Mouse (Mus musculus): ENCODE results near the gene Gm42906.

Gene Gm42906

DNA sequence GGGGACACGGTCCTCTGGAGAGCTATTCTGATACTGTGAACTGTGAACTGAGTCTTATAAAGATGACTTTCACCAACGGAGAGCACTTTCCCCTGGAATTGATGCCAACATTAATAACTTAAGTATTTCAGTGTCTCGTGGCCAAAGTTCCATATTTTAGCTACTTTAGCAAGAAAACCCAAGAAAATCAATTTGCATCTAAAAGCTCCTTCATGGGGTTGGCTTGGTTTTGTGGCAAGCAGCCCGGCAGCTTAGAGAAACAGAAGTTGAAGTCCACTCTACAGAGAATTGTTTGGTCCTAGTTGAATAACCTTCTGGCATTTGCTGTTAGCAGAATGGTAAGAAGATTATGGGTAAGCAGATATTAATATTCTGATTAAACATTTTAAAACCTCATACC, 196.6 kb downstream of the Gm42906 start:
- no peak for DNase-seq

DNA sequence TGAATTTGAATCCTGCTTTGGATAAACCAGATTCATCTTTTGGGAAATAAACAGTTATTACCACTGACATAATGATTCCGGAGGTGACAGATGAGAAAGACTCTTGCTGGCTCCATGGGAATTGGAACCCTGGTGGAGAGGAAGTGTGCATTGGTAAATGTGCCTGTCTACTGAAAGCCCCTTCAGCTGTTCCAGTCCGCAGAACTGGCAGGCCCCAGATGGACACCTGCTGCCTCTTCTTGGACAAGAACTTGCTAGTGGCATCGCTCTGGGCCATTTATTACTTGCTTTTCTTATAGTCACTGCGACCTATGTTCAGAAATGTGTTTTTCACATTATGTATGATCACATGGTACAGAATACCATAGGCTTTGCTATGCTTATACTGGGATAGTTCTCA, 197.5 kb downstream of the Gm42906 start:
- DNase-seq, result no peak

DNA sequence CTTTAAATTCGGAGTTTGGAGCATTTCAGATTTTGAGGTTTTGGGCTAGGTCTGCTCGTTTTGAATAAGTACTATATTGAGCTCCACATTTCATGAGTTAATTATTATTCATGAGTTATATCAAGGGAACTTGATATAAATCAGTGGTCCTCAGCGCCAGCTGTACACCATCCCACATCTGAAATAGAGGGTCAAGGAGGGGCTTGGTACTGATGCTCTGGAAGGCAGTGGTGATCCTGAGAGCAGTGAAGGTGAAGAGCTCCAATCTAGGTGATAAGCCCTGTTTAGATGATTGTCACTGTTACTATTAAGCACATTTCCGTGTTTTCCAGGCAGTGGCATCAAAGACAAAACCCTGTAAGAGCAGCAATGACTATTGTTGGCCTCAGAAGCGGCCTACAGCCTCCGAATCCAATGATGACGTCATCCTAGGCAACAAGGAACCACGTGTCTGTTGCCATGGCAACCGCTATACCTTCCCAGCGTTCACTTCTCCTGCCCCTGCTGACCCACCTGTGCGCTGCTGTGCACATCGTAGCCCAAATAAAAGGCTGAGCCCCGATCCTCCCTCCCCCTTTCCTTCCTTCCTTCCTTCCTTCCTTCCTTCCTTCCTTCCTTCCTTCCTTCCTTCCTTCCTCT, 199.5 kb downstream of the Gm42906 start:
- DNase-seq, result no peak

DNA sequence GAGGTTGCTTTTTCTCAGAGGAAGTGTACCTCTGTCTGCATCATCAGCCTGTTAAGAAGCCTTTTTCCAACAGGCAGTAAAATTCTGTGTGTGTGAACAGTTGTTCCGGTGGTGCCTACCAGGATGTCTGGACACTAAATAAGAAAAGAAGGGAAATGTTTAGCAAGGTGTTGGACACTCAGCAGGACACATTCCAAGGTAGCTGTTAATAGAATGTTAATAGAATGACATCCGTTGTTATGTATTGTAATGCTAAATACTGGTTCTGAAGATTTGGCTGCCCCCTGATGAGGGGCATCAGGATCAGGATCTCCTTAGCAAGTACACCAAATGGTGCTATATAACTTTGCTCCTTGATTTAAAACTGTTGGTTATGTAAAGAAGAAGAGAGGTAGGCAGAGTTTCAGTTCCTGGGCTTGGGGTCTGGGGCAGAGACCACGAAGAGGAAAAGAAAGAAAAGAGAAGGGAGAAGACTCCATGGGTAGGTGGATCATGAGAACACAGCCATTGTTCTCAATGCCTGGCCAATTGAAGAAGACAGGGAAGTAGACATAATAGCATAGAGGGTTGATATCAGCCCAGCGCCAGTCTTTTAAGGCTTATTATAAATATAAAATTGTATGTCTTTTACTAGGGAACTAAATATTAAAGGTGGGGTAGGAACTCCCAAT, 204.1 kb downstream of the Gm42906 start:
- no peak for DNase-seq

DNA sequence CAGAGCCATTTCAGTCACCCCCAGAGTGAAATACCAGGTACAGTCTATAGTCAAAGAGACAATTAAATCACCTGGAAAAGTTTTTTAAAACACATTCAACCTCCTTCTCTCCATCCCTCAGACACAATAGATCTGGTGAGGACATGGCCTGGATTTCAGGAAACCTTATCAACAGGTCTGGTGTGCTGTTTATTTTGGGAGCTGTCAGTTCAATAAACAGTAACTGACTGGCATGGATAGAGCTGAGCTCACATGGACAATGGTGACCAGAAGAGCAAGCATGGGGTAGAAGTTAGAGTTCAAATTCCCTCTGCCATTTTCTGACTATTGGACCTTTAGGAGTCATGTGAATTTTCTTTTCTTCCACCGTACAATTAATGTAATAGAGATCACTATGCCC, 205.2 kb downstream of the Gm42906 start:
- DNase-seq, result no peak

DNA sequence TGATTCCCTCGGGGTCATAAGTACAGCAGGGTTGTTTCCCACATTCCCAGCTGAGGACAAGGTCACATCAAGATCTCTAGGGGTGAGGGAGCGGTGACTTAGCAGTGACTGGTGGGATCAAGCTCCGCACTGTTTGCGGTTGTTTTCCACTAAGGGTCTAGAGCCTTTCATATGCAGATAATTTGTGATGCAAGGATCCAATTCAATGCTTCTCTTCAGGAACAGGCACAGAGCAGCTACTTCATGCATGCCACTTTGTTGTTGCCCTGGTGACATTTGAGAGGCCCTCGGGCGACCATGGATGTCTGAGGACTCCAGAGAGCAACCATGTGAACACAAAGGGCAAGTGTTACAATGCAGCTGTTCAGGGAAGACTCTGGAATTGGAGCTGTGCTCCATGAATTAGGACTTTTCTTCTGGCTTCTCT, 209.3 kb downstream of the Gm42906 start:
- no peak for DNase-seq

DNA sequence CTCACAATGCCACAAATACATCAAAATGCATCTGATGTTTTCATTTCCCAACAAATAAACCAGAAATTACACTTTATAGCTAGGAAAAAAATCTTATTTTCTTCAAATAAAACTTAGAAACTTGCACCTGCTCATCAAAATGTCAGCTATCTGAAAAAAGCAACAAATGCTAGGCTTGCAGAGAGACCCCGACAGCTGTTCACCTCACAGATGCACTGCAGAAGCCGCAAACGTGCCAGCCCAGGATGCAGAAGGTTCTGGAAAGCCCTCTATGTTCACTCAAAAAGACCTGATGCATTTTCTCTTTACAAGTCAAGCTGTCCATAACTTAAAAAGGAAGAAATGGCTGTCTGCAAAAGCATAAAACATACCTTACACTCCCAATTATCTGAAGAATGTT, 214.9 kb downstream of the Gm42906 start:
- DNase-seq, result no peak

DNA sequence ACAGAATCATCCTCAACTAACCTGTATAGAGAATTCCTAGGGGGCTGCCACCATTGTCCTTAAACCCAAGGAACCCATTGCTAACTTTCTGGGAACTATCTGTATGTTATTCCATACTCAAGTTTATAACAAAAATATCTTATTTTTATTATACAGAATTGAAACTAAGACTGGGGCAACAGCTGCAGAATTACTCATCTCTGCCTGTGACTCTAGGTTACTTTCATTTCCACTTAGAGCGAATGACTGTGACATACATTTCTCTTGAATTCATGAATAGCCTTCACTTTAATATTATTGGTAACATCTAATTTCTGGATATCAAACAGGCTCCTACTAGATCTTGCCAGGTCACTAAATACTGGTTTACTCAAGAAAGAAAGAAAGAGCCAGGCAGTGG, 217.1 kb downstream of the Gm42906 start:
- DNase-seq, result no peak

DNA sequence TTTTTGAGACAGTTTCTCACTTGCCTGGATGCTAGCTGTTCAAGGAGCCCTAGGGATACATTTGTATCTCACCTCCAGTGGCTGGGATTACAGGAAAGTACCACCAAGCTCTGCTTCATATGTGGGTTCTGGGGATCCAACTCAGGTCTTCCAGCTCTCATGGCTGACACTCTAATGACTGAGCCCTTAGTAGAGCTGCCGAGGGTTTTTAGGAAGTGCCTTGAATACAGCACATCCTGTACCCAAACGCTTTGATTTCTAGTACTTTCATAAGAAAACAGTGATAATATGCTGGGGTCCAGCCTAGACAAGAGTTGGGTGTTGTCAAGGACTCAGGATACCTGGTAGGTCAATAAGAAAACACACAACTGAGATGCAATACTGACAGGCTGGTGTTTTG, 217.9 kb downstream of the Gm42906 start:
- no peak for DNase-seq

DNA sequence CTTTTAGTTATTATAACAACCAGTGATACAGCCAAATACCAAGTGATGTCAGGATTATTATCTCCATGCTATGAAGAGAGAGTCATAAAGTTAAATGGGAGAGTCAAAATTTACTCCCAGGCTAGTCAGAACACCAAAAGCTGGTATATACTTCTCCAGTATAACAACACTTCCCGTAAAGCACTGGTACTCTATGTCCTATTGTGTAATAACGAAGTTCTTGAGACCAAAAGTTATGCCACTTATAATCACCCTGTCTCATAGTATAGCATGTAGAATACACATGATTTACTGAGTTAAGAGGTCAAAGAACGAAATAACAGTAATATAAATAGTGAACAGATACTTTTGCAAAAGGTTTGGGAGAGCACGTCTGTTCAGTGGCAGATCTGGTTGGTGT, 222.9 kb downstream of the Gm42906 start:
- no peak for DNase-seq

DNA sequence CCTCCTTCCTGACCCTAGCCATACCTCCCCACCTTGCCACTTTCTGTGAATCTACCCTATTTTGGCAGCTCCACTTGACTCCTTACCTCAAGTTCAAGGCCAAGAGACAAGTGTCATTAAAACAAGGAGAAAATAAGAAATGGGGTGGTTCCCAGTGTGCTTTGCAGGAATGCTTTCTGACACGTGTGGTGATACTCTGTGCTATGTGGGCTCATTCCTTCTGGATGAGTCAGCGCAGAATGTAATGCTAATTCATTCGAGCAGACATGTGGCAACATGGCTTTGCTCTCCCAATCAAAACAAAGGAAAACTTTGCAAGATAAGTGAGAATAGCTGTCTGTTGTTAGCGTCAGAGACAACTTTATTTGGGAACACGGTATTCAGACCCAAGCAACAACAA, 225.0 kb downstream of the Gm42906 start:
- DNase-seq, result no peak

DNA sequence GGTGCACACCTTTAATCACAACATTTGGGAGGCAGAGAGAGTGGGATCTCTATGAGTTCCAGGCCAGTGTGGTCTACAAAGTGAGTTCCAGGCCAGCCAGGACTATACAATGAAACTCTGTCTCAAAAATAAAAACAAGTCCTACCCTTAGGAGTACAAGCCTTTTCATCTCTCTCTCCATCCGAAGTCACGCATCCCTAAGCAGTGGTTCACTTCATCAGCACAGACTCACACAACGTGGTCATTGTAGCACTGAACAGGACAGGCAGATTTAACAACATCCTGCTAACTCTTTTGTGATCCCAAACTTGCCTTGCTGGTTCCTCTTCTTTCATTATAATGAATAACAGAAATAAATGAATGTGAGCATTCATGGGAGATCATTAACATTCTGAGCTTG, 226.7 kb downstream of the Gm42906 start:
- no peak for DNase-seq

DNA sequence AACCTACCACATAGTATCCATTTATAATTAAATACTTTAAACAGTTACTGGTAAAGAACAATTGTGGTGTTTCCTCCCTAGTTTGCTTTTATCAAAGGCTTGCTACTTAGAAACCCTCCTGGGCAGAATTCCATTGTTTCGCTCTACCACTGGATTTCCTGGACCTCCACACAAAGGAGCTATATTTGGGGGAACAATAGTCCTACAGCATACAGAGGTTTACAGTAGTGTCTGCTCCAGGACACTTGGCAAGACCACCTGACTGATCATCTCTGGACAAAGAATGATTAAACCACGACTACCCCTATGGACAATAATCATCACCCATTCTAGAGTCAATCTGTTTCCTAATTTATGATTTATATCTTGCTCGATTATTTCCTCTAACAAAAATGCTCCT, 228.7 kb downstream of the Gm42906 start:
- DNase-seq, result no peak

DNA sequence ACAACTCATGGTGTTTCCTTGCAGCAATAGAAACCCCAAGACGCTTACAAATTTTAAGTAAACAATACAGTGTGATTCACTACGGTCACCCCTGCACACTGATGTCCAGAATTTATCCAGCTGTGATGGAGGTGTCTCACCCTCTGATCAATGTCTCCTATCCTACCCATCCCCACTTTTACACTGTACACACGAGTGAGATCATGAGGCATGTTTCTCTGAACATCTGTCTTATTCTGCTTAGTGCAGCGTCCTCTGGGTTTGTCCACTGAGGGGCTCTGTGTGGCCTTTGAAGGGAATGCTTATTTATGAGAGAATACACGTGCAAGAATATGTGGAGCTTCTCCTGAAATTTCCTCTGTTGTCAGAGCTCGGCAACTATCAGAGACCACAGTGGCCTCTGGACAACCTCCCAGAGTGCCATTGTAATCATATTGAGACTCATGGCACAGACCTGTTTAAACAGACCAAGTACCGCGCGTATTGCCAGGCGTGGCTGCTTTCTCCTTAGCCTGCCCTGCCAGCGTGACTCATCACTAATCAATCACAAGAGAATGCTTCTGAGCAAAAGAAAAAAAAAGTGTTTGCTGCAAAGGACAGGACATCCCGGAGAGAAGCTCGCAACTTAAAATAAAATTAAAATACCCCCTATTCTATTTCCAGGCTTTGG, 231.2 kb downstream of the Gm42906 start:
- DNase-seq, result no peak

DNA sequence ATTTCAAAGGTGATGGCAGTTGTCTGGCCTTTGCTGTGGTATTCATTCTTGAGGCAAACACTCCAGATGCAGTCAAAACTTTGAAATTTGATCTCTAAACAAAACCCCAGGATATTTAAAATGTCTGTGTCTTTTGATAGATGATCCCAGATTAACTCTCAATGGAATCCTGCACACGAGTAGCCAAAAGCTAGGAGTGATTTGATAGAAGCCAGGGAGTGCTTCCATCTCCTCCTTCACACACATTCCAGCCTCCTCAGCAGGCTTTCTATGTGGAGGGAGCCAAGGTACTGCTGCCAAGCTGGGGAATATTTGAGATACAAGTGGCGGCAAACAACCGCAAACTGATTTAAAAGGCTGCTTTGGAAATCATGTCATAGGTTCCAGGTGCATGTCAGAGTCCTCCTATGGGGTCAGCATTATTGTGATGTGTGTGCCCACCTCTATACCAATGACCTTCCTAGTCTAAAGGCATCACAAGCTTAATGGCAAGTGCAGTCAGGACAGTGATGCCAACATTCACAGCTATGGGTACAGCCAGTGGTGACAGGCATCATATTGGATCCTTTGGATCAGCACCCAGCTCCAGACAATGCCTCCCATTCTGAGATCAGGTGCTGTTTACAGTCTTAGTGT, 234.0 kb downstream of the Gm42906 start:
- no peak for DNase-seq

DNA sequence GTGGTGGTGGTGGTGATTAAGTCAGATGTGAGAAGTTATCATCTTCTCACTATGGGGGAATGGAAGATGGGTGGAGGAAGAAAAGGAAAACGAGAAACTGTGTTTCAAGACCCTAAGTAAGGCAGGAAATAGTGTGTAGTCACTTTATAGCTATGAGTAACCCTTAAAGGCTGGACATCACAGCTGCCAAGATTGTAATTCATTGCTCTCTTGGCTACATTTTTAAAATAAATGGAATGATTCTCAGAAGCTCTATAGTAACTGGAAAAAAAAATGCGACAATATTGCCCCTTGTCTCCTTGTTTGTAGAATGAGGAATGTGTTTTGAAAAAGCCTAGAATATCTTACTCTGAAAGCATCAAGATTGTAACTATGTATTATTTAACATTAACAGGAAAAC, 235.7 kb downstream of the Gm42906 start:
- DNase-seq, result no peak

DNA sequence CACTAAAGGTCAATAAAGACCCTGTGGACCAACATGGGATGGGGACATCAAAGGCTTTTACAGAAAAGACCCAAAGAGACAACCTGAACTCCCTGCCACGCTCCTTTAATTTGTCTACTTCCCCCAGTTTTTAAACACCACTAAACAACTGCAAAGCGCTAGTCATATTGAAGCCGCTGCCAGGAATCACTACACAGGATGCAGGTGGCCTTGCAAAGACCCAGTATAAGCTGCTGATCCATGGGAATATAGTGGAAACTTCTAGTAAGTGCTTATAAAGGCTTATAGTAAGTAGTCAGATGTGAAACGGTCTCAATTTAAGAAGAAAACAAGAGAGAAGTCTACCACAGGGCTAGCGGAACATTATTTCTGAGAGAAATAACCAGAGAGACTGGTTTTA, 237.2 kb downstream of the Gm42906 start:
- DNase-seq, result no peak

DNA sequence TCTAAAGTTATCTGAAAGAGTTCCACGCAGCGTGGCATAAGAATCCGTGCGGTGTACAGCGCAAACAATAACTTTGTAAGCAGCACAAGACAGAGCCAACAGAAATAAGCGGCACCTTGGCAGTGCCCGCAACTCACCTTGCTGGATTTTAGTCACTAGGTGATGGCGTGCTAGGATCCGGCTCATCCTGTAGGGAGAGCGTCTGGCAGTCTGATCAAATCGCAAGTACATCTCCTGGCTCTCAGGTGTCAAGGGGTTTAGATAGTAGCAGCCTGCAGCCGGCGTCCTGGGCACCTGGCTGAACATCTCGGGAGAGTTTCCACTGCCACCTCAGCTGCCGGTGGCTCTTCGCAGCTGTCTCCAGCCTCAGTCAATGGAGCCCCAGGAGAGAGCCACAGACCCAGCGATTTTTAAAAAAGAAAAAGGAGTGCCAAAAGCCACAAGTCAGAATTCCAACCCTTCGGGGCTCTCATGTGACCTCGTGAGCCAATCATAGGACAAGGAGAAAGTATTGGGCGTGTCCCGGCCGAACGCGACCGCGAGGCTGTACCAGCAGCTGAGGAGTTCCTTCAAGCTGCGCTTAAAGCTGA, 238.1 kb downstream of the Gm42906 start:
- peak; percentile 74 for DNase-seq

DNA sequence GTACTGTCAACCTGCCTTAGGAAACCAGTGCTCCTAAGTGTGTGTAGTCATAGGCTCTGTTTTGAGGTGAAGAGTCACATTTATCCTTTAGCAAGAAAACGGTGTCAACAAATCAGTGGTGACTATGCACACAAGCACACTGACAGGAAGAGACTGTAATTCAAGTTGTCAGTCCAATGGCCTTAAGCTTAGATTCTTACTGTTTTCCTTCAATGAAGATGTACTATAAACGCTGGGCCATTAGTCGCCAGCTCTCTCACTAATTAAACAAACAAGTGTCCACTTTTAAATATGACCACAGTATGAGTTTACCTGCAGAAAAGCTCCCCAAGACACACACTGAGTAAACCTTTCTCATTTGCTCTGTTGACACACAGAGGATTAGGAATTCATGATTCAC, 238.6 kb downstream of the Gm42906 start:
- no peak for DNase-seq

DNA sequence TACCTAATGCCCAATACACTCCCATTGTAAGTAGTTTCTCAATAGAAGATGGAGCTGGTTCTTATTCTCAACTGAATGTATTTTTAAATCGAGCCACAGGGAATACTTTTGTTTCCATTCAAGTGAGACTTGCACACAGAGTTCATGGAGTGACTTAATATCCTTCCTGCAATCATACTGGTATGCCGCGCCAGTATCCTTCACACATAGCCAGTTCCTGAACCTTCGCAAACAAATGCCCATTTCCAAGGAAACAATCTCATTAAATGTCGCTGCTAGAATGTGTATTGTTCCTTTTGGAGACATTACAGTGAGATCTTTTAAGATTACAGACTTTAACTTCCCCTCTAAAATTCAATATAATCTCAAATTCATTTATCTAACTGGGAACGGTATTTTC, 239.3 kb downstream of the Gm42906 start:
- DNase-seq, result no peak

DNA sequence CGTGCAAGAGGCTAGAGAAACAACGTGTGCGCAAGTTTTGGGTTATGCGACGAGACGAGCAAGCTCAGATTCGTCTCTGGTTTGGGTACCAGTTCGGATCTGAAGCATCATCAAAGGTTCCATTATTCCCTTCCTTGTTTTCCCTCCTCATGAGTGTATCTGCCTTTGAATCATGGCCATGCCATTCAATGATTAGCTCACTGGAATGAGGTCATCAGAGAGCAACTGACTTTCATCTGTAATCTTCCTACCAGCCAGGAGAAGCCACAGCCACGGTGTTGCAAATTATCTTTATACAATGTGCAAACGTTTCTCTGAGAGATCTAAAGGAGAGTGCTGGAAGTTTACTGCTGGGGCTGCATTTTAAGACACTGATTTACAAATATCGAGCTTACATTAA, 240.6 kb downstream of the Gm42906 start:
- DNase-seq, result no peak

DNA sequence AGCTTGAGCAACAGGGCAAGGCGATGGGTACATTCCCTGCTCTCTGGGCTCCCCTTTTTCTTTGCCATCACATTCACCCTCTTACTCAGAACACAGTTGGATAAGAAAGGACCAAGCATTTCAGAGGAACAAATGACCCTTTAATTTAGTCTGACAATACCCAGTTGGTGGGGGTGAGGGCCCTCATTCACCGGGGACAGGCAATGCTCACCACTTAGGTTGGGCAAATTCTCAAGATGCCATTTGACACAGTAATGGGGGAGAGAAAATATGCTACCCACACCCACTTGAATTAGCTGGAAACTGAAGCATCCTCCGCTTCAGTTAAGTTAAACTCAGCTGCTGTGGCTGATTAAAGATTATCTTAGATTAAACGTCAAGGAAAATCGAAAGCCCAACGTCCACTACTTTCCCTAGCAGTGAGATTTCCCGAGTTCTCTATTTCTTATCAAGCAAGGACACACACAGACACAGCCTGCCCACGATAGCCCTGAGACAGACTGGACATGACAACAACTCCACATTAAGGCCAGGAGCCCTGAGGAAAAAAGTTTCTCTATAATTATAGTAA, 242.6 kb downstream of the Gm42906 start:
- no peak for DNase-seq

DNA sequence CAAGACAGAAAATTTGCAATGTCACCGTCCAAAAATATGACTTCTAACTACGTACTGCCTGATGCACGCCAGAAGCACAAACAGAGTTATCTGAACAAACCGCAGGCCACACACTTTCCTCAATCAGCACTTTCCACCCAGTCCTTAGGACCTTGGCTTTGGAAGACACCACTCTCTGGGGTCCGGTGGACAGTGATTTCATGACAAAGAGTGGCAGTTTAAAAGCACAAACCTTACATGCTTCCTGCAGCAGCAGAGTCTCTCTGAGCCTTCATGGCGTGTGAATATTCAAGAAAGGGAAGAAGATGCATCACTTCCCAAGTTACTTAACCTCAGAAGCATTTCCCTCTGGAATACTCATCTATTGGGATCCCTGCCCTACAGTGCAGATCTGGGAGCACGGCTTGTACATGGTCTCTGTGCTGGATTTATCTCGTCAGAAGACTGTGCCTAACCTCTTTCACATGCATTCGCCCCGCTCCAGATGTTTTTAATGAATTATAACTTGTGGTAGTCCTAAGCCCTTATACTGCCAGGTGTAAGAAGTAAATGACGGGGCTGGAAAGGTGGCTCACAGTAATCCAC, 244.2 kb downstream of the Gm42906 start:
- no peak for DNase-seq

Data from liver (tissue).